Mouse (Mus musculus): ENCODE measurements around the gene Cer1.

- TF ChIP-seq CTCF (conservative IDR thresholded peaks at IDR 0.05; ENCODE audit: insufficient read depth, insufficient read length, low read depth, low read length) (no peak), POLR2A (IDR thresholded peaks at IDR 0.05; ENCODE audit: low read depth, low read length) (no peak)
These were observed 10.3 kb upstream of the Cer1 start for GRCm38 (mm10) chr4:82895227-82895626.
